Mouse (Mus musculus) liver, embryonic 14.5 days (tissue): ENCODE data around the gene Tedc2.

ENCODE experiments used
- CTCF ChIP-seq: IDR thresholded peaks from 2 replicates; pipeline ENCODE4 v1.5.1; 2016; ENCODE audit warnings: antibody characterized with exemption, low read depth, control low read depth
- EP300 ChIP-seq: IDR thresholded peaks from 2 replicates; pipeline ENCODE4 v1.6.1; 2016; ENCODE audit warnings: antibody characterized with exemption, low read depth

DNA sequence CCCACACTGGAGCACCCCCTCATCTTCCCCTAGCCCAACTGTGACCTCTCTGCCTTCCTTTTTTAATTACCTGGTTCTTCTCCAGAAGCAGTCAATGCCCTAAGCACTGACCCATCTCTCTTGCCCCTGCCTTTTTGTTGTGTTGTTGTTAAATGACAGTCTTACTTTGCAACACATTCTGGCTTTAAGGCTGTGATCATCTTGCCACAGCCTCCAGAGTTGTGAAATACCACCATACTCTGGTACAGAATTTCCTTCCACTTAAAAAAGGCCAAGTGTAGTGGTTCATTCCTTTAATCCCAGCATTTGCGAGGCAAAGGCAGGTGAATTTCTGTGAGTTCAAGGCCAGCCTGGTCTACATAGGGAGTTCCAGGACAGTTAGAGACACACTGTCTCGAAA lies 29.7 kb downstream of the Tedc2 start:
- TF ChIP-seq CTCF (no peak), EP300 (no peak)
